Mouse (Mus musculus) thymus, adult 2 months (tissue): ENCODE data around the gene Fam19a5. TPM values are rescaled to one million over a fixed set of nuclear protein-coding genes. Genes with fewer than 3 reads are reported as not detected.

ENCODE experiments used
- DNase-seq: peaks from one replicate; pipeline ENCODE4 v3.0.0; 2021
- H3K27ac ChIP-seq: fragments of 200-500 bp; 2 replicates; pipeline ENCODE4 v1.5.1; 2012; ENCODE audit warnings: low read length, control low read depth; ENCODE audit not compliant: control insufficient read depth, insufficient read depth
- H3K27me3 ChIP-seq: fragments of 200-500 bp; 2 replicates; pipeline ENCODE4 v1.6.1; 2012; ENCODE audit warnings: mild to moderate bottlenecking, low read length, moderate library complexity, mixed read lengths; ENCODE audit not compliant: control insufficient read depth, insufficient read depth
- H3K36me3 ChIP-seq: fragments of 200-500 bp; 2 replicates; pipeline ENCODE4 v1.6.1; 2012; ENCODE audit warnings: mild to moderate bottlenecking, low read length, moderate library complexity; ENCODE audit not compliant: control insufficient read depth, insufficient read depth
- H3K4me1 ChIP-seq: fragments of 200-500 bp; replicated peaks from 2 replicates; pipeline ENCODE4 v1.6.1; 2012; ENCODE audit warnings: low read length; ENCODE audit not compliant: control insufficient read depth, insufficient read depth
- H3K4me3 ChIP-seq: fragments of 200-500 bp; 2 replicates; pipeline ENCODE4 v1.5.1; 2012; ENCODE audit warnings: mild to moderate bottlenecking, low read length, control low read depth, moderate library complexity; ENCODE audit not compliant: control insufficient read depth, insufficient read depth
- CTCF ChIP-seq: fragments of 200-500 bp; IDR thresholded peaks from 2 replicates; pipeline ENCODE4 v1.5.1; 2012; ENCODE audit warnings: mild to moderate bottlenecking, control low read depth, low read length, moderate library complexity, borderline replicate concordance; ENCODE audit not compliant: control insufficient read depth, poor library complexity, insufficient read depth; ENCODE audit errors: extremely low read depth
- POLR2A ChIP-seq: fragments of 200-500 bp; IDR thresholded peaks from 2 replicates; pipeline ENCODE4 v1.6.1; 2012; ENCODE audit warnings: mild to moderate bottlenecking, low read length, control low read depth, moderate library complexity; ENCODE audit not compliant: control insufficient read depth, poor library complexity, insufficient read depth; ENCODE audit errors: extremely low read depth
- WGBS: fragments of 180-500 bp; shearing (Covaris S2); methylation state at CpG from one replicate; pipeline ENCODE4 v1.1.7; 2018; 5-methylcytosine and 5-hydroxymethylcytosine counted together
- polyA plus RNA-seq: library from polyadenylated mRNA; depleted of rRNA; stranded (reverse); fragments of >200 nt; gene quantifications from 2 replicates; pipeline ENCODE4 v1.2.3, GENCODE M21; 2012

Fam19a5 gene
- polyA plus RNA-seq, 1 experiment: 1.1 TPM

- DNase-seq: no peak
- H3K27me3 ChIP-seq: no peaks in the 10 kb centered on the region
- H3K36me3 ChIP-seq: no peaks in the 10 kb centered on the region
- H3K4me1 ChIP-seq: no peaks in the 10 kb centered on the region
- H3K4me3 ChIP-seq: no peak overlapping the region
- no peak overlapping the region for H3K27ac ChIP-seq
- TF ChIP-seq CTCF (no peak), POLR2A (no peak)
- 96% methylated on average over 5 of the region's 5 CpGs for WGBS
These were observed 91.2 kb downstream of the Fam19a5 start for GRCm38 (mm10) chr15:87635272-87635671.

GRCm38 (mm10) chr15:87636407-87636806 lies 92.3 kb downstream of the Fam19a5 start:
- H3K4me1 ChIP-seq: no peaks in the 10 kb centered on the region
- H3K36me3 ChIP-seq: no peaks in the 10 kb centered on the region
- TF ChIP-seq CTCF (no peak), POLR2A (no peak)
- no peak for DNase-seq
- 97% methylated on average over 4 of the region's 4 CpGs for WGBS
- no peaks in the 10 kb centered on the region for H3K27me3 ChIP-seq
- H3K4me3 ChIP-seq: no peak overlapping the region
- no peak overlapping the region for H3K27ac ChIP-seq

- no peaks in the 10 kb centered on the region for H3K36me3 ChIP-seq
These were observed 93.1 kb downstream of the Fam19a5 start for GRCm38 (mm10) chr15:87637234-87637633.

GRCm38 (mm10) chr15:87638270-87638669 lies 94.2 kb downstream of the Fam19a5 start:
- no peaks in the 10 kb centered on the region for H3K27me3 ChIP-seq
- H3K36me3 ChIP-seq: no peaks in the 10 kb centered on the region
- H3K4me3 ChIP-seq: no peak overlapping the region
- no peak for TF ChIP-seq POLR2A
- TF ChIP-seq CTCF: no peak
- WGBS: 90% methylated on average over 11 of the region's 11 CpGs
- no peak for DNase-seq
- no peak overlapping the region for H3K27ac ChIP-seq
- H3K4me1 ChIP-seq: no peaks in the 10 kb centered on the region

More at GRCm38 (mm10) chr15:87637234-87637633, 93.1 kb downstream of the Fam19a5 start:
- Histone ChIP-seq H3K4me3 (no peak overlapping the region), H3K4me1 (no peaks in the 10 kb centered on the region), H3K27ac (no peak overlapping the region), H3K27me3 (no peaks in the 10 kb centered on the region)
- no peak for DNase-seq
- TF ChIP-seq CTCF (no peak), POLR2A (no peak)

- no peak for TF ChIP-seq CTCF
- no peak for TF ChIP-seq POLR2A
- no peak for DNase-seq
- H3K4me3 ChIP-seq: no peak overlapping the region
- H3K36me3 ChIP-seq: no peaks in the 10 kb centered on the region
- H3K4me1 ChIP-seq: no peaks in the 10 kb centered on the region
- H3K27me3 ChIP-seq: no peaks in the 10 kb centered on the region
- H3K27ac ChIP-seq: no peak overlapping the region
- WGBS: 74% methylated on average over 5 of the region's 5 CpGs
These were observed 102.4 kb downstream of the Fam19a5 start for GRCm38 (mm10) chr15:87646313-87647061.

GRCm38 (mm10) chr15:87649651-87650050 lies 105.6 kb downstream of the Fam19a5 start:
- H3K27me3 ChIP-seq: no peaks in the 10 kb centered on the region
- TF ChIP-seq CTCF (no peak), POLR2A (no peak)
- WGBS: 94% methylated on average over 2 of the region's 2 CpGs

More at GRCm38 (mm10) chr15:87649651-87650050, 105.6 kb downstream of the Fam19a5 start:
- DNase-seq: no peak
- H3K4me3 ChIP-seq: no peak overlapping the region
- H3K27ac ChIP-seq: no peak overlapping the region
- H3K36me3 ChIP-seq: no peaks in the 10 kb centered on the region
- H3K4me1 ChIP-seq: no peaks in the 10 kb centered on the region
